Mouse (Mus musculus): Measurements from ENCODE around the gene Them7. TPM values are rescaled to one million over a fixed set of nuclear protein-coding genes. Genes with fewer than 3 reads are reported as not detected.
A peak's percentile ranks its signal among the peaks of the same experiment; 100 is the strongest.

Gene Them7
- polyA plus RNA-seq, 1 experiment from 2014 or later = 0.06 TPM

- DNase-seq (ENCODE audit: low spot score) (no peak), ATAC-seq (ENCODE audit: low FRiP score, low TSS enrichment) (no peak)
- TF ChIP-seq EP300 (optimal IDR thresholded peaks at IDR 0.05) (no peak), CTCF (IDR thresholded peaks at IDR 0.05; ENCODE audit: low read depth) (no peak)
- Histone ChIP-seq H3K9ac (ENCODE audit: low read length) (no peak overlapping the region), H3K4me1 (replicated peaks; ENCODE audit: control insufficient read depth, insufficient read depth) (no peaks in the 10 kb centered on the region), H3K27ac (replicated peaks) (no peak overlapping the region), H3K9me3 (ENCODE audit: control insufficient read depth, low read length) (no peaks in the 10 kb centered on the region), H3K4me2 (replicated peaks; ENCODE audit: low read depth) (no peak overlapping the region), H3K36me3 (ENCODE audit: control insufficient read depth, insufficient read depth, low read length) (no peaks in the 10 kb centered on the region), H3K27me3 (ENCODE audit: control insufficient read depth, insufficient read depth, low read length) (no peaks in the 10 kb centered on the region), H3K4me3 (ENCODE audit: low read depth, low read length) (no peak overlapping the region)
- WGBS = 34% methylated on average over 7 of the region's 7 CpGs
These were observed 13.3 kb downstream of the Them7 start for GRCm38 (mm10) chr2:105237424-105237823.

GRCm38 (mm10) chr2:105237841-105238240 lies 13.7 kb downstream of the Them7 start:
- WGBS = 68% methylated on average over 2 of the region's 2 CpGs
- H3K27ac ChIP-seq (replicated peaks) = no peak overlapping the region
- H3K4me2 ChIP-seq (replicated peaks; ENCODE audit: low read depth) = no peak overlapping the region
- no peak for DNase-seq (ENCODE audit: low spot score)
- H3K9me3 ChIP-seq (ENCODE audit: control insufficient read depth, low read length) = no peaks in the 10 kb centered on the region
- no peaks in the 10 kb centered on the region for H3K4me1 ChIP-seq (replicated peaks; ENCODE audit: control insufficient read depth, insufficient read depth)
- H3K27me3 ChIP-seq (ENCODE audit: control insufficient read depth, insufficient read depth, low read length) = no peaks in the 10 kb centered on the region
- no peaks in the 10 kb centered on the region for H3K36me3 ChIP-seq (ENCODE audit: control insufficient read depth, insufficient read depth, low read length)
- ATAC-seq (ENCODE audit: low FRiP score, low TSS enrichment) = no peak
- TF ChIP-seq EP300 (optimal IDR thresholded peaks at IDR 0.05) (no peak), CTCF (IDR thresholded peaks at IDR 0.05; ENCODE audit: low read depth) (no peak)
- no peak overlapping the region for H3K9ac ChIP-seq (ENCODE audit: low read length)
- H3K4me3 ChIP-seq (ENCODE audit: low read depth, low read length) = no peak overlapping the region

- H3K4me2 ChIP-seq (replicated peaks; ENCODE audit: low read depth) = no peak overlapping the region
- no peak overlapping the region for H3K27ac ChIP-seq (replicated peaks)
- no peaks in the 10 kb centered on the region for H3K9me3 ChIP-seq (ENCODE audit: control insufficient read depth, low read length)
- no peaks in the 10 kb centered on the region for H3K4me1 ChIP-seq (replicated peaks; ENCODE audit: control insufficient read depth, insufficient read depth)
- no peaks in the 10 kb centered on the region for H3K36me3 ChIP-seq (ENCODE audit: control insufficient read depth, insufficient read depth, low read length)
- TF ChIP-seq EP300 (optimal IDR thresholded peaks at IDR 0.05) (no peak), CTCF (IDR thresholded peaks at IDR 0.05; ENCODE audit: low read depth) (peak; percentile 80)
- peak; percentile 29 for DNase-seq (ENCODE audit: low spot score)
- no peak for ATAC-seq (ENCODE audit: low FRiP score, low TSS enrichment)
- 15% methylated on average over 3 of the region's 3 CpGs for WGBS
- no peak overlapping the region for H3K4me3 ChIP-seq (ENCODE audit: low read depth, low read length)
- no peak overlapping the region for H3K9ac ChIP-seq (ENCODE audit: low read length)
- H3K27me3 ChIP-seq (ENCODE audit: control insufficient read depth, insufficient read depth, low read length) = no peaks in the 10 kb centered on the region
These were observed 14.7 kb downstream of the Them7 start for GRCm38 (mm10) chr2:105238775-105239174.

GRCm38 (mm10) chr2:105240631-105241030 lies 16.5 kb downstream of the Them7 start:
- H3K4me1 ChIP-seq (replicated peaks; ENCODE audit: control insufficient read depth, insufficient read depth) = no peaks in the 10 kb centered on the region
- no peaks in the 10 kb centered on the region for H3K9me3 ChIP-seq (ENCODE audit: control insufficient read depth, low read length)
- no peak for TF ChIP-seq CTCF (IDR thresholded peaks at IDR 0.05; ENCODE audit: low read depth)
- no peak for TF ChIP-seq EP300 (optimal IDR thresholded peaks at IDR 0.05)
- no peaks in the 10 kb centered on the region for H3K27me3 ChIP-seq (ENCODE audit: control insufficient read depth, insufficient read depth, low read length)
- ATAC-seq (ENCODE audit: low FRiP score, low TSS enrichment) (no peak), DNase-seq (ENCODE audit: low spot score) (no peak)
- H3K4me2 ChIP-seq (replicated peaks; ENCODE audit: low read depth) = no peak overlapping the region
- no peak overlapping the region for H3K9ac ChIP-seq (ENCODE audit: low read length)
- WGBS = 44% methylated on average over 1 of the region's 1 CpGs
- H3K36me3 ChIP-seq (ENCODE audit: control insufficient read depth, insufficient read depth, low read length) = no peaks in the 10 kb centered on the region
- no peak overlapping the region for H3K27ac ChIP-seq (replicated peaks)
- no peak overlapping the region for H3K4me3 ChIP-seq (ENCODE audit: low read depth, low read length)

GRCm38 (mm10) chr2:105242940-105243339 lies 18.8 kb downstream of the Them7 start:
- no peak overlapping the region for H3K9ac ChIP-seq (ENCODE audit: low read length)
- ATAC-seq (ENCODE audit: low FRiP score, low TSS enrichment) (no peak), DNase-seq (ENCODE audit: low spot score) (no peak)
- TF ChIP-seq CTCF (IDR thresholded peaks at IDR 0.05; ENCODE audit: low read depth) = no peak
- no peak for TF ChIP-seq EP300 (optimal IDR thresholded peaks at IDR 0.05)
- no peak overlapping the region for H3K4me2 ChIP-seq (replicated peaks; ENCODE audit: low read depth)
- H3K27me3 ChIP-seq (ENCODE audit: control insufficient read depth, insufficient read depth, low read length) = no peaks in the 10 kb centered on the region
- H3K4me1 ChIP-seq (replicated peaks; ENCODE audit: control insufficient read depth, insufficient read depth) = no peaks in the 10 kb centered on the region
- H3K4me3 ChIP-seq (ENCODE audit: low read depth, low read length) = no peak overlapping the region
- no peaks in the 10 kb centered on the region for H3K36me3 ChIP-seq (ENCODE audit: control insufficient read depth, insufficient read depth, low read length)
- WGBS = 33% methylated on average over 7 of the region's 7 CpGs
- no peak overlapping the region for H3K27ac ChIP-seq (replicated peaks)
- no peaks in the 10 kb centered on the region for H3K9me3 ChIP-seq (ENCODE audit: control insufficient read depth, low read length)

GRCm38 (mm10) chr2:105244733-105245132 lies 20.6 kb downstream of the Them7 start:
- ATAC-seq (ENCODE audit: low FRiP score, low TSS enrichment) = no peak
- Histone ChIP-seq H3K27me3 (ENCODE audit: control insufficient read depth, insufficient read depth, low read length) (no peaks in the 10 kb centered on the region), H3K4me1 (replicated peaks; ENCODE audit: control insufficient read depth, insufficient read depth) (no peaks in the 10 kb centered on the region), H3K36me3 (ENCODE audit: control insufficient read depth, insufficient read depth, low read length) (no peaks in the 10 kb centered on the region), H3K4me3 (ENCODE audit: low read depth, low read length) (no peak overlapping the region), H3K27ac (replicated peaks) (no peak overlapping the region), H3K9me3 (ENCODE audit: control insufficient read depth, low read length) (no peaks in the 10 kb centered on the region), H3K4me2 (replicated peaks; ENCODE audit: low read depth) (no peak overlapping the region), H3K9ac (ENCODE audit: low read length) (no peak overlapping the region)
- WGBS = 68% methylated on average over 13 of the region's 13 CpGs
- no peak for DNase-seq (ENCODE audit: low spot score)
- TF ChIP-seq EP300 (optimal IDR thresholded peaks at IDR 0.05) = no peak
- TF ChIP-seq CTCF (IDR thresholded peaks at IDR 0.05; ENCODE audit: low read depth) = no peak

Data from stomach, postnatal 0 days (tissue).